Mouse (Mus musculus): Measurements from ENCODE around the gene Zfp334. TPM values are rescaled to one million over a fixed set of nuclear protein-coding genes. Genes with fewer than 3 reads are reported as not detected.
A peak's percentile ranks its signal among the peaks of the same experiment; 100 is the strongest.

Gene Zfp334
- polyA plus RNA-seq, 2 experiments, result 0.73 to 0.89 TPM

DNA sequence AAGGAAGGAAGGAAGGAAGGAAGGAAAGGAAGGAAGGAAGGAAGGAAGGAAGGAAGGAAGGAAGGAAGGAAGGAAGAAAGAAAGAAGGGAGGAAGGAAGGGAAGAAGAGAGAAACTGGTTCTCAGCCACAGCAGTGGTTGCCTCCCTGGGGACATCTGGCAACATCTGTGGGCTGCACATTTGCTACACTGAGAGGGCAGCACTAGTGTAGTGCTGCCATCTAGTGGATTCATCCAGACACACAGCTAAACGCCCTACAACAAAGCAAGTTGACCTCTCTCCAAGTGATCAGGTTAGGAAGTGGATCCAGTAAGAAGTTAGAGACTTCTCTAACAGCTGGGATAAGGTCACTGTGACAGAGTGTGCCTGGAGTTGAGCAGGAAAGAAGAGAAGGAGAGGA, 27.2 kb downstream of the Zfp334 start:
- Histone ChIP-seq H3K9ac (replicated peaks) (no peak overlapping the region), H3K4me2 (ENCODE audit: low read depth) (no peak overlapping the region), H3K27ac (no peak overlapping the region), H3K36me3 (replicated peaks; ENCODE audit: control insufficient read depth, insufficient read depth, low read depth) (no peaks in the 10 kb centered on the region), H3K9me3 (ENCODE audit: control insufficient read depth, low read length) (no peaks in the 10 kb centered on the region), H3K4me1 (replicated peaks; ENCODE audit: control insufficient read depth in 2 of 2, insufficient read depth in 2 of 2, low read length in 1 of 2) (no peaks in the 10 kb centered on the region), H3K27me3 (ENCODE audit: control insufficient read depth, insufficient read depth, low read length) (no peaks in the 10 kb centered on the region), H3K4me3 (ENCODE audit: insufficient read depth in 1 of 2, low read depth in 2 of 2, low read length in 2 of 2) (no peak overlapping the region)
- peak; percentile 86 for TF ChIP-seq CTCF (IDR thresholded peaks at IDR 0.05; ENCODE audit: low read depth)
- no peak for TF ChIP-seq EP300 (IDR thresholded peaks at IDR 0.05; ENCODE audit: low read depth)
- no peak for ATAC-seq (ENCODE audit: insufficient read depth)
- DNase-seq (ENCODE audit: low read depth in 3 of 3, low spot score in 3 of 3), result peak; percentile 16 to 22 (median 20)
- WGBS (ENCODE audit: insufficient replicate concordance), result 0% methylated on average over 1 of the region's 1 CpGs

DNA sequence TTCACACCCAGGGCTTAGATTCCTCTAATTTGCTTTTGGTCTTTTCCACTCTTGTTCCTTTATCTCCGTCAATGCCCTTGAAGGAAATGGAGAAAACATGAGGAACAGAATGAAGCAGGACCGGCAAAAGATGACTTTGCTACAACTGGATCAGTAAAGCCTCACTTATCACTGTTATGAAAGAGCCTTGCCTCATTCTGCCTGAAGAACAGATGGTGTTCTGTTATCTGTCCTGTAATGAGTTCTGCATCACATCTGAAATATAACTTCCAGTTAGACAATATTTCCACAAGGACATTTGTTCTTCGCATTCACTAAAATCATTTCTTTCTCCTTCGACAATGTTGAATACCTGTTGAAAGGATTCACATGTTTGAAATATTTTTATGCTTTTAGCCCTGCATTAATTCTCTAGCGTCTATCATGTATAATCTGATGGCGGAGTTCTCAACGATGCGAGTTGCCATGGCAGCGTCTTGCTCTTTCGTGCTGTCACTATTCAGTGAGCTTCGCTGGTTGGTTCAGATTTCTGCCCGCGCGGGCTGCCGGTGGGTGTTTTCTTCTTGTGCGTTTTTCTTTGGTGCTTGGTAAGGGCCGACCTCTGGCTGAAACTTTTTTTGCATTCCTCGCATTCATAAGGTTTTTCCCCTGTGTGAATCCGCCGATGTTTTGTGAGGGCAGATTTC, 36.1 kb downstream of the Zfp334 start:
- TF ChIP-seq EP300 (IDR thresholded peaks at IDR 0.05; ENCODE audit: low read depth) (no peak), CTCF (IDR thresholded peaks at IDR 0.05; ENCODE audit: low read depth) (no peak)
- Histone ChIP-seq H3K36me3 (replicated peaks; ENCODE audit: control insufficient read depth, insufficient read depth, low read depth) (no peaks in the 10 kb centered on the region), H3K9me3 (ENCODE audit: control insufficient read depth, low read length) (0 out of 2 replicates have a peak, but pooled peaks cover 2% of the 10 kb centered on the region), H3K27me3 (ENCODE audit: control insufficient read depth, insufficient read depth, low read length) (no peaks in the 10 kb centered on the region), H3K4me1 (replicated peaks; ENCODE audit: control insufficient read depth in 2 of 2, insufficient read depth in 2 of 2, low read length in 1 of 2) (no peaks in the 10 kb centered on the region), H3K4me2 (ENCODE audit: low read depth) (no peak overlapping the region), H3K4me3 (ENCODE audit: insufficient read depth in 1 of 2, low read depth in 2 of 2, low read length in 2 of 2) (no peak overlapping the region), H3K9ac (replicated peaks) (no peak overlapping the region), H3K27ac (no peak overlapping the region)
- ATAC-seq (ENCODE audit: insufficient read depth), result no peak
- DNase-seq (ENCODE audit: low read depth in 3 of 3, low spot score in 3 of 3), result no peak
- WGBS (ENCODE audit: insufficient replicate concordance), result 77% methylated on average over 20 of the region's 20 CpGs

DNA sequence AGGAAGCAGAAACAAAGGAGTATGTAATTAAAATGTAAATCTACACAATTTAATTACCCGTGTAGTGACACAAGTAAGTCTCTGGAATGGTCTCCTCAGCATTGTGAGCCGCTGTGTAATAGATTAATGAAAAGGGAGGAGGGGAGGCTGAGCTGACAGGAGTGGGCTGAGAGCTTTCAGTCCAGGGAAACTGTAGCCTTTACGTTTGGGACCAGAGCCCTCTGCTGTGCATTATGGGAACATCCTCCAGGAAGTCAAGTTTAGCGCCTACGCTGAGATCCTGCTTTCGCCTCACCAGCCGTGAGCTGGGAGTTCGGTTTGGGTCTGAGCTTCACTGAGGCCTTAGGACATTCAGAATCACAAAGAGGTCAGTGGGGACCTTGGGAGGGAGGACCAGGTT, 38.6 kb downstream of the Zfp334 start:
- 24% methylated on average over 8 of the region's 8 CpGs for WGBS (ENCODE audit: insufficient replicate concordance)
- ATAC-seq (ENCODE audit: insufficient read depth) (no peak), DNase-seq (ENCODE audit: low read depth in 3 of 3, low spot score in 3 of 3) (no peak)
- no peaks in the 10 kb centered on the region for H3K36me3 ChIP-seq (replicated peaks; ENCODE audit: control insufficient read depth, insufficient read depth, low read depth)
- no peak overlapping the region for H3K27ac ChIP-seq
- no peak overlapping the region for H3K4me3 ChIP-seq (ENCODE audit: insufficient read depth in 1 of 2, low read depth in 2 of 2, low read length in 2 of 2)
- no peak for TF ChIP-seq EP300 (IDR thresholded peaks at IDR 0.05; ENCODE audit: low read depth)
- no peak for TF ChIP-seq CTCF (IDR thresholded peaks at IDR 0.05; ENCODE audit: low read depth)
- no peaks in the 10 kb centered on the region for H3K27me3 ChIP-seq (ENCODE audit: control insufficient read depth, insufficient read depth, low read length)
- no peaks in the 10 kb centered on the region for H3K4me1 ChIP-seq (replicated peaks; ENCODE audit: control insufficient read depth in 2 of 2, insufficient read depth in 2 of 2, low read length in 1 of 2)
- no peak overlapping the region for H3K4me2 ChIP-seq (ENCODE audit: low read depth)
- H3K9me3 ChIP-seq (ENCODE audit: control insufficient read depth, low read length), result 0 out of 2 replicates have a peak, but pooled peaks cover 2% of the 10 kb centered on the region
- no peak overlapping the region for H3K9ac ChIP-seq (replicated peaks)

DNA sequence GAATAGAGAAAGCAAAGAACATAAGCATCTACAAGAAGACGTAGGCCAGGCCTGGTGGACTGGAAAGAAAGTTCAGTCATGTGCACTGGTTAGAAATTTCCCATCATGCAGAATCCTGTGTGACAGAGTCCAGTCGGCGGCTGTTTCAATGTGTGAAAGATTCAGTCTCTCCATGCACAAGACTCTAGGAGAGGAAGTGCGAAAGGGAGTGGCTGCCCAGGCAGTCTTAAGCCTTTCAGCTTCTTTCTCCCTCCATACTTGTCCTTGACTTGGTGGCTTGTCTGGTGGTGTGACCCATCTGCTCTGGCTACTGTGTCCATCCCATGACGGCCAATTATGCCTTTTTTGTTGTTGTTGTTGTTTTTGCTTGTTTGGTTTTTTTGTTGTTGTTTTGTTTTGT, 41.9 kb downstream of the Zfp334 start:
- DNase-seq (ENCODE audit: low read depth in 3 of 3, low spot score in 3 of 3) (no peak), ATAC-seq (ENCODE audit: insufficient read depth) (no peak)
- no peak overlapping the region for H3K9ac ChIP-seq (replicated peaks)
- 68% methylated on average over 5 of the region's 5 CpGs for WGBS (ENCODE audit: insufficient replicate concordance)
- H3K4me2 ChIP-seq (ENCODE audit: low read depth), result no peak overlapping the region
- H3K4me3 ChIP-seq (ENCODE audit: insufficient read depth in 1 of 2, low read depth in 2 of 2, low read length in 2 of 2), result no peak overlapping the region
- H3K27ac ChIP-seq, result no peak overlapping the region
- H3K27me3 ChIP-seq (ENCODE audit: control insufficient read depth, insufficient read depth, low read length), result no peaks in the 10 kb centered on the region
- H3K36me3 ChIP-seq (replicated peaks; ENCODE audit: control insufficient read depth, insufficient read depth, low read depth), result no peaks in the 10 kb centered on the region
- no peaks in the 10 kb centered on the region for H3K9me3 ChIP-seq (ENCODE audit: control insufficient read depth, low read length)
- no peaks in the 10 kb centered on the region for H3K4me1 ChIP-seq (replicated peaks; ENCODE audit: control insufficient read depth in 2 of 2, insufficient read depth in 2 of 2, low read length in 1 of 2)
- TF ChIP-seq EP300 (IDR thresholded peaks at IDR 0.05; ENCODE audit: low read depth), result no peak

DNA sequence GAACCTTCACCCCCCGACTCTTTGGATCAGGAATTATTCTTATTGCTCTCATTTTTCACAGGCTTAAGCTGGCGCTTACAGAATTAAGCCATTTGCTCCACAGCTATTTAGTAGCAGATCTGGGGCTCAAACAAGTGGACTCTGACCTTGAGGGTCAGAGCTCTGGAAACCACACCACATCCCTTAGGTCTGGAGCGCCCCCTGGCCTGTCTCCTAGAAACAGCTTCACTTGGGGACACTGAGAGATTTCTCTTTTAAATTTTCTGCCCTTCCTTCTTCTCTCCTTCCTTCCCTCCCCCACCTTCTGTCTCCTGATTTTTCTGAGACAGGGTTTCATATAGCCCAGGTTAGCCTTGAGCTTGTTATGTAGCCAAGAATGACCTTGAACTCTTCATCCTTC, 50.9 kb downstream of the Zfp334 start:
- no peaks in the 10 kb centered on the region for H3K9me3 ChIP-seq (ENCODE audit: control insufficient read depth, low read length)
- ATAC-seq (ENCODE audit: insufficient read depth) (no peak), DNase-seq (ENCODE audit: low read depth in 3 of 3, low spot score in 3 of 3) (no peak)
- no peaks in the 10 kb centered on the region for H3K27me3 ChIP-seq (ENCODE audit: control insufficient read depth, insufficient read depth, low read length)
- no peaks in the 10 kb centered on the region for H3K4me1 ChIP-seq (replicated peaks; ENCODE audit: control insufficient read depth in 2 of 2, insufficient read depth in 2 of 2, low read length in 1 of 2)
- H3K27ac ChIP-seq, result no peak overlapping the region
- TF ChIP-seq EP300 (IDR thresholded peaks at IDR 0.05; ENCODE audit: low read depth), result no peak
- peak; percentile 61 for TF ChIP-seq CTCF (IDR thresholded peaks at IDR 0.05; ENCODE audit: low read depth)
- no peak overlapping the region for H3K9ac ChIP-seq (replicated peaks)
- 27% methylated on average over 3 of the region's 3 CpGs for WGBS (ENCODE audit: insufficient replicate concordance)
- H3K4me3 ChIP-seq (ENCODE audit: insufficient read depth in 1 of 2, low read depth in 2 of 2, low read length in 2 of 2), result no peak overlapping the region
- H3K4me2 ChIP-seq (ENCODE audit: low read depth), result no peak overlapping the region
- H3K36me3 ChIP-seq (replicated peaks; ENCODE audit: control insufficient read depth, insufficient read depth, low read depth), result no peaks in the 10 kb centered on the region

Measured in liver, embryonic 14.5 days (tissue).